Mouse (Mus musculus) cerebellum, adult 2 months (tissue): ENCODE results near the gene Tm7sf3.

ENCODE experiments used
- CTCF ChIP-seq: fragments of 200-500 bp; IDR thresholded peaks from 2 replicates; pipeline ENCODE4 v1.5.1; 2011; ENCODE audit warnings: low read depth, mild to moderate bottlenecking, control low read depth, low read length, moderate library complexity, borderline replicate concordance; ENCODE audit not compliant: insufficient read depth
- POLR2A ChIP-seq: fragments of 200-500 bp; IDR thresholded peaks from 2 replicates; pipeline ENCODE4 v1.6.1; 2011; ENCODE audit warnings: low read length, control low read depth, borderline replicate concordance; ENCODE audit not compliant: insufficient read depth

DNA sequence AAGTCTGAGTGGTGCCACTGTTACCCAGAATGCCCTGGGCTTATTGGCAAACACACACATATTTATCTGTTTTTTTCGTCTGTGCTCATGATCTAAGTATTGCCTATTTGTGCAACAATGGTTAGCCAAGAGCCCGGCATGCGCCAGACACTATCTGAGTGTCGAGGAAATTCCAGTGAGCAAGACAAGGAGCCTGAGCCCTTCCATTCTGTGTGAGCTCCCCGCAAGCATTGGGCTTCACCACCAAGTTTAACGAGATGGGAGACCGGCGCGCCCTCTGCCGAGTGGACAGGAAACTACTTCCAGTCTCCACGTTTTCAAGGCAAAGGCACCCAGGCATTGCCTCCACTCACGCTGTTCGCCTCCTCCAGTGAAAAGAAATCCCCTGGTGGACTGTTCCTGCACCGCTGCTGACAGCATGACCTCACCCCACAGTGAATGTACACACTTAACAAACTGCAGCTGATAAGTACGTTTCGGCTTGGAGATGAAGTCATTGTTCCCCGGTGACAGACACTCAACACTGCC lies 43.2 kb upstream of the Tm7sf3 start:
- TF ChIP-seq POLR2A (no peak), CTCF (no peak)
